Mouse (Mus musculus) spleen, adult 2 months (tissue): ENCODE data around the gene Otop2. TPM values are rescaled to one million over a fixed set of nuclear protein-coding genes. Genes with fewer than 3 reads are reported as not detected.

Experiments
- DNase-seq, 2 experiments: peaks; one replicate each; pipeline versions ENCODE4 v3.0.0 to v3.0.0-alpha.2; 2012 to 2021; ENCODE audit warnings: low spot score in 2 of 2, low read depth in 1 of 2
- H3K27ac ChIP-seq: fragments of 200-500 bp; 2 replicates; pipeline ENCODE4 v1.5.1; 2012; ENCODE audit warnings: low read length, inconsistent platforms; ENCODE audit not compliant: insufficient read depth
- H3K27me3 ChIP-seq: fragments of 200-500 bp; 2 replicates; pipeline ENCODE4 v1.6.1; 2012; ENCODE audit warnings: mild to moderate bottlenecking, moderate library complexity, low read length, inconsistent platforms; ENCODE audit not compliant: control insufficient read depth, insufficient read depth
- H3K36me3 ChIP-seq: fragments of 200-500 bp; 2 replicates; pipeline ENCODE4 v1.6.1; 2012; ENCODE audit warnings: mild to moderate bottlenecking, low read length, inconsistent platforms; ENCODE audit not compliant: control insufficient read depth, insufficient read depth
- H3K4me1 ChIP-seq: fragments of 200-500 bp; 2 replicates; pipeline ENCODE4 v1.6.1; 2011; ENCODE audit warnings: inconsistent platforms; ENCODE audit not compliant: control insufficient read depth, insufficient read depth, insufficient read length
- H3K4me3 ChIP-seq: fragments of 200-500 bp; 2 replicates; pipeline ENCODE4 v1.5.1; 2011; ENCODE audit warnings: mild to moderate bottlenecking, inconsistent platforms; ENCODE audit not compliant: insufficient read depth, insufficient read length; ENCODE audit errors: extremely low read depth
- CTCF ChIP-seq: fragments of 200-500 bp; IDR thresholded peaks from 2 replicates; pipeline ENCODE4 v1.5.1; 2011; ENCODE audit warnings: mild to moderate bottlenecking, inconsistent platforms; ENCODE audit not compliant: insufficient read depth, insufficient read length, insufficient replicate concordance; ENCODE audit errors: extremely low read depth
- POLR2A ChIP-seq: fragments of 200-500 bp; IDR thresholded peaks from 2 replicates; pipeline ENCODE4 v1.6.1; 2011; ENCODE audit warnings: low read depth, low read length, inconsistent platforms
- WGBS: fragments of 180-500 bp; shearing (Covaris S2); methylation state at CpG from one replicate; pipeline ENCODE4 v1.1.7; 2018; 5-methylcytosine and 5-hydroxymethylcytosine counted together
- polyA plus RNA-seq: library from polyadenylated mRNA; depleted of rRNA; stranded (reverse); fragments of >200 nt; gene quantifications from 2 replicates; pipeline ENCODE4 v1.2.3, GENCODE M21; 2012

Otop2 gene
- polyA plus RNA-seq, 1 experiment, result not detected

DNA sequence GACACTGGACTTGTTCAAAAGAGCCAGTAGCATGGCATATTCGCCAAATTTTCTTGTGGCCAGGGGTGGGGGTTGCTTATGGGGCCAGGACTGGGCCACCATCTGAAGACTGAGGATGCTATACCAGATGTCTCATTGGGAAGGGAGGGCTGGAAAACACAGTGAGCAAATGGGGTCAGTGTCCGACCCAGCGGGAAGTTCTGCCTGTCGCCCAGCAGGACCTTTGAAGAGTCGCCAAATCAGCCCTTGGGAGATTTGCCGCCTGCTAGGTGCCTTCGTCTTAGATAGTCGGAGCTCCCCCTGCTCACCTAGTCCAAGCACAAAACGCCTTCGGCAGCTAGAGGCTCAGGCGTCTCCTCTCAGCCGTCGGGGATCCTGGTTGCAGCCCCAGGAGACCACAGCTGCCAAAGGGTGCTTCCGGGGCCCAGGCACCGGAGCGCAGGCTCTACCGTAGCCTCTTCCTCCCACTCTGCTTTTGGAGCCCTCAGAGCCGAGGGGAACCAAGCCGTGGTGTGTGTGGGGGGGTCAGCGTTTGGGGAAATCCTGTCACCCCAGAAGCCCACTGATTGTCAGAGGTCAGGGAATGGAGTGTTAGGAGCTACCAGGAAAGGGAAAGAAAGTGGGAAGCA lies 41.1 kb upstream of the Otop2 start:
- WGBS, result 6% methylated on average over 20 of the region's 20 CpGs
- peaks cover 22% of the 10 kb centered on the region for H3K27me3 ChIP-seq
- H3K27ac ChIP-seq, result no peak overlapping the region

DNA sequence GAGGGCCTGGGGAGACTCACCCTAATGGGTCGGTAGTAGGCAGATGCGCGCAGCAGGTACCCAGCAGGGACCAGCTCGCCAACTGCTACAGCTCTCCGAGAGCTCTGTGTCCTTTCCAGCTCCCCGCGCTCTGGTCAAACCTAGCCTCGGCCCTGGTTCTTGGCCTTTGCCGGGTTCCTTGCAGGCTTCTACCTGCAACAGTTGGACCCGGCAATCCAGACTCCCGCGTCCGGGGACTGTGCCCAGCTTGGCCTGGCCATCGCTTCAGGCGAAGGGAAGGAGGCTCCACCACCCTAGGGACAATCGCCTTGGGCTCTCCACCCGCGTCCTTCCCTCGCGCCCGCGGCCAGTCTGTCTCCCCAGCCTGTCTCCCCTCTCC lies 40.6 kb upstream of the Otop2 start:
- peaks cover 3% of the 10 kb centered on the region; the same call in 1 of the 2 replicates for H3K4me1 ChIP-seq
- TF ChIP-seq CTCF (no peak), POLR2A (no peak)
- no peak overlapping the region for H3K27ac ChIP-seq
- 7% methylated on average over 22 of the region's 22 CpGs for WGBS
- peaks cover 22% of the 10 kb centered on the region for H3K27me3 ChIP-seq
- 0 out of 2 replicates have a peak overlapping the region, but pooled peaks have one; percentile 11 for H3K4me3 ChIP-seq
- H3K36me3 ChIP-seq, result peaks cover 13% of the 10 kb centered on the region
- no peak for DNase-seq

More for the DNA sequence above, 41.1 kb upstream of the Otop2 start:
- TF ChIP-seq POLR2A, result no peak
- TF ChIP-seq CTCF, result no peak
- Histone ChIP-seq H3K36me3 (peaks cover 10% of the 10 kb centered on the region), H3K4me1 (peaks cover 3% of the 10 kb centered on the region; the same call in 1 of the 2 replicates), H3K4me3 (peak overlapping the region; percentile 11; the same call in 1 of the 2 replicates)
- DNase-seq, result no peak

DNA sequence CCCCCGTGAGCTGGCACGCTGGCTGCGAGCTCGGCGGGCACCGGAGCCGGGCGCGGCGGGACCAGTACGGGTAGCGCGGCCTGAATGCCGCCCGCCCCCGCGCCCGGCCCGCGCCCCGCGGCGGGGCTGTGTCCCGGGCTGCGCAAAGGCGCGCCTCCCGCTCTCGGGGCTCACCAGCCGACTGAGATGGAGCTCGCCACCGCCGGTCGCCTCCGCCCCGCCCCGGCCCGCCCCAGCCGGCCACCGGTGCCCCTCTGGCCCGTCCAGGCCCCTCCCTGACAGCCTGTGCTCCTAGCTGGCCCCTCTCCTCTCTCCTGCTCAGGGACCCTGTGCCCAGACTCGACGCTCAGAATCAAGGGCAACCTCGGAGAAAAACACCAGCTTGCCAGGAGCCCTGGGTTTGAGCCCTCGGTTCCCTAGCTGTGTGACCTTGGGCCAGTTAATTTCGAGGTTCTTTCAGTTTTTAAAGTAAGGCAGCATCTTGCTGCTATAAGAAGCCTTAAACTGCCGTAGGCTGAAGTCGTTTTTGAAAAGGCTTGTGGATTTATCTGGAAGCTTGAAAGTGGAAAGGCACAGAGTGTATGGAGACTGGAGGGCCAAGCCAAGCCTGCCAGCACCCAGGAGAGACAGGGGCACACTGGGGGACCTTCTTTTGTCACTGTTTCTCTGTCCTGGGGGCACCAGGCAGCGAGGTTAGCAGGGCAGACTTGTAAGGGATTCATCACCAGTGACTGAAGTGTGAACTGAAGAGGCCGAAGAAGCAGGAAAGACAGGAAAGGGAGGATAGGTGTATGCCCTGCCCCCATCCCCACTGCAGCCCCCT lies 39.7 kb upstream of the Otop2 start, which contains the start of gene Grin2c:
Grin2c (minus strand) TSS at position 183 of the 823 bp plus-strand sequence.
- Histone ChIP-seq H3K4me3 (peak within 1 kb of the TSS; percentile 11; the same call in 1 of the 2 replicates), H3K36me3 (peaks cover 15% of the 10 kb centered on the region), H3K27me3 (peaks cover 22% of the 10 kb centered on the region), H3K27ac (0 out of 2 replicates have a peak within 1 kb of the TSS, but pooled peaks have one; percentile 16), H3K4me1 (peaks cover 3% of the 10 kb centered on the region; the same call in 1 of the 2 replicates)
- DNase-seq, result no peak
- TF ChIP-seq POLR2A, result no peak
- no peak for TF ChIP-seq CTCF
- 15% methylated on average over 50 of the region's 50 CpGs for WGBS

DNA sequence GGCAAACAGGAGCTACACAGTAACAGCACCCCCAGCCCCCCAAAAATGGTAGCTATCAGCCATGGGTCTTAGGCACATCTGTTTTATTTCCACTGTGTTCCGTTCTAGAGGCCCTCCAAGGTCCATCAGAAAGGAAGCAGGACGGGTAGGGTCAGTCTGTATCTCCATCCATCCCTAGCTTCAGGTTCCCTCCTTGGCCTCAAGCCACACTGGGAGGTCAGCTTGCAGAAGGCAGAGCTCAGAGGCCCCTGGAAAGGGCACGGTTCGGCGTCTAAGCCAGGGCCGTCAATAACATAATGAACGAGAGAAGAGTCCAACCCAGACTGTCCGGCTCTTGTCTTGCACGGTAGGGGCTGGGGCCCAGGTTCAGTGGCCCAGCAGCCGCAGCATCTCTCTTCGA lies 39.0 kb upstream of the Otop2 start:
- H3K27me3 ChIP-seq, result peaks cover 22% of the 10 kb centered on the region
- no peak overlapping the region for H3K27ac ChIP-seq
- peaks cover 15% of the 10 kb centered on the region for H3K36me3 ChIP-seq
- peaks cover 3% of the 10 kb centered on the region; the same call in 1 of the 2 replicates for H3K4me1 ChIP-seq
- 97% methylated on average over 11 of the region's 11 CpGs for WGBS
- no peak overlapping the region for H3K4me3 ChIP-seq
- no peak for DNase-seq
- no peak for TF ChIP-seq CTCF
- TF ChIP-seq POLR2A, result no peak

DNA sequence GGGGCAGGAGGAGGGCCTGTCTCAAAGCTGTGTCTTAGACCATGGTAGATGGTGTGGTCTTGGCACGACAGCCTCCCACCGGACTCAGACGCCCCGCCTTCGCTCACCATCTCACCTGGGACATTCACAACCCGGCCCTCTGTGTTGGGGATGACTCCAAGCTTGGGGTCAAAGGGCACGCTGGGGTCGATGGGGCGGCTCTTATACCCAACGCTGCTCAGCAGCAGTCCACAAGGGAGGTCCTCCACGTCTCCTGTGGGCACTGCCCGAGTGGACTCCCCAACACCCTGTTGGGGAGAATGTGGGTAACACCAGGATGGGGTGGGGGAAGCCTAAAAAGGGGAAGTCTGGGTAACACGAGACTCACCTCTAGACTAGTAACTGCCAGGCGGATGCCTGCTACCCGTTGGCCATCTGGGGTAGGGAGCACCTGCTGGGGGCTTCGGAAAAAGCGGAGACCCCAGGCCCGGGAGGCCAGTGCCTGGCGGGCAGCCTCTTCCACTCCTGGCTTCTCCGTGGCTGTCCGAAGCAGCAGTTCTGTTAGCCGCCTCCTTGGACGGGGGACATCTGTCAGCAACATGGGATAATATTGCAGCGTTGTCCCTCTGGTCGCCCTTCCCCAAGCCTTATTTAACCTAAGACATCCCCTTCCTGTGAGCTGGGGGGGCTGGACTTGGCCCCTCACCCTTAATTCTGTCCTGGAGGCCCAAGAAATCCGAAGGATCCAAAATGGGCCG lies 37.5 kb upstream of the Otop2 start:
- H3K27ac ChIP-seq, result no peak overlapping the region
- peaks cover 3% of the 10 kb centered on the region; the same call in 1 of the 2 replicates for H3K4me1 ChIP-seq
- no peak for DNase-seq
- TF ChIP-seq POLR2A (no peak), CTCF (no peak)
- 83% methylated on average over 27 of the region's 27 CpGs for WGBS
- peaks cover 15% of the 10 kb centered on the region for H3K36me3 ChIP-seq
- no peak overlapping the region for H3K4me3 ChIP-seq
- peaks cover 21% of the 10 kb centered on the region for H3K27me3 ChIP-seq

DNA sequence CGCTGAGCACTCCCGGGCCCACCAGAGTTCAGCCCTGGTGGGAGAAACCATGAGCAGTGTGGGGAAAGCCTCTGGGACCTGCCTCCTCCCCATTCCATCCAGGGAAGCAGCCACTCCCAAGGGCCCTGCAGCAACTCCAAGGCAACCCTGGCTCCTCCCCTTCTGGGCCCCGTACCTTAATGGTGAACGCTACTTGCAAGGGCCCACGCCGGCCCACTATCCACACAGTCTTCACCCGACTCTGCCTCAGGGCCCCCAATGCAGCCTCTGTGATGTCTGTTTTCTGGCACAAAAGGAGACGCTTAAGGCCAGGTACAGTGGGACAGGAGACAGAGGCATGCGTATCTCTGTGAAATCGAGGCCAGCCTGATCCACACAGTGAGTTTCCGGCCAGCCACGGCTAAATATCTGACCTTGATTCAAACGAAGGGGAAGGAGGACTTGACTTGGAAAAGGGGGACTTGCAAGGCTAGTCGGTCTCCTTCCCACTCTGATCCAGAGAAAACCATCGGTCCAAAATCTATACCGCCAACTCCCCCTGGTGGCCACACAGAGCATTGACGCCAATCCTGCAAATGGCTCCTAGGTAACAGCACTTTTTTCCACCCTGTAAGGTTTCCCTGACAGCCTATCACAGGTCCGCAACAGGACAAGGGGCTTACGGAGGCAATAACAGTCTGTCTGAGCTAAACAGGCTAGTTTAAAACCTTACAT lies 36.7 kb upstream of the Otop2 start:
- Histone ChIP-seq H3K36me3 (peaks cover 15% of the 10 kb centered on the region), H3K27ac (no peak overlapping the region), H3K4me3 (no peak overlapping the region), H3K4me1 (peaks cover 4% of the 10 kb centered on the region), H3K27me3 (peaks cover 19% of the 10 kb centered on the region)
- peak; percentile 15 to 42 for DNase-seq
- 60% methylated on average over 19 of the region's 19 CpGs for WGBS
- TF ChIP-seq POLR2A, result no peak
- peak; percentile 83; the same call in 1 of the 2 replicates for TF ChIP-seq CTCF
